Mouse (Mus musculus): ENCODE measurements at regions not wholly inside any gene's neighbourhood (a gene's known extent, or its start where the extent isn't known, plus 50 kb on each side); places are given as distances from the start of the nearest gene placed in this dataset.

- TF ChIP-seq CTCF (IDR thresholded peaks at IDR 0.05) = peak; percentile 67
- peak; percentile 51; the same call in 1 of the 2 replicates for TF ChIP-seq EP300 (IDR thresholded peaks at IDR 0.05)
Observed at GRCm38 (mm10) chr15:38391420-38391819, 966.1 kb downstream of the 4930447A16Rik start.

Data from lung, postnatal 0 days (tissue).